Mouse (Mus musculus) heart, embryonic 13.5 days (tissue): ENCODE measurements at regions not wholly inside any gene's neighbourhood (a gene's known extent, or its start where the extent isn't known, plus 50 kb on each side); places are given as distances from the start of the nearest gene placed in this dataset.
"Not testable (repeated sequence)": the region's sequence is repeated elsewhere in the genome, so short reads cannot be mapped to it uniquely, and the experiment has no call there.

ENCODE experiments used
- ATAC-seq: fragments of 200-750 bp; cut with Nextera tagmentation; 2 replicates; pipeline ENCODE4 v1.8.0; 2017; ENCODE audit warnings: moderate TSS enrichment; ENCODE audit not compliant: insufficient number of reproducible peaks, low FRiP score, low TSS enrichment; ENCODE audit errors: extremely low read depth
- H3K27ac ChIP-seq: fragments of 300-500 bp; sonication (generic); replicated peaks from 2 replicates; pipeline ENCODE4 v1.5.1; 2015; ENCODE audit warnings: moderate library complexity, mild to moderate bottlenecking, inconsistent platforms
- H3K27me3 ChIP-seq: fragments of 300-500 bp; sonication (generic); replicated peaks from 2 replicates; pipeline ENCODE4 v1.6.1; 2015; ENCODE audit warnings: mild to moderate bottlenecking, inconsistent platforms
- H3K36me3 ChIP-seq: fragments of 300-500 bp; sonication (generic); 2 replicates; pipeline ENCODE4 v1.6.1; 2015; ENCODE audit warnings: mild to moderate bottlenecking, inconsistent platforms
- H3K4me1 ChIP-seq: fragments of 300-500 bp; sonication (generic); 2 replicates; pipeline ENCODE4 v1.6.1; 2015; ENCODE audit warnings: inconsistent platforms
- H3K4me2 ChIP-seq: fragments of 300-500 bp; sonication (generic); 2 replicates; pipeline ENCODE4 v1.6.1; 2015; ENCODE audit warnings: inconsistent platforms, mild to moderate bottlenecking, moderate library complexity
- H3K4me3 ChIP-seq: fragments of 300-500 bp; sonication (generic); 2 replicates; pipeline ENCODE4 v1.5.1; 2015; ENCODE audit warnings: moderate library complexity, mild to moderate bottlenecking, inconsistent platforms
- H3K9ac ChIP-seq: fragments of 300-500 bp; sonication (generic); 2 replicates; pipeline ENCODE4 v1.6.1; 2015; ENCODE audit warnings: inconsistent platforms, mild to moderate bottlenecking, moderate library complexity
- H3K9me3 ChIP-seq: fragments of 300-500 bp; sonication (generic); 2 replicates; pipeline ENCODE4 v1.6.1; 2016; ENCODE audit warnings: inconsistent platforms
- WGBS: fragments of 180-500 bp; shearing (Covaris S2); methylation state at CpG from one replicate; pipeline ENCODE4 v1.1.7; 2015; ENCODE audit warnings: mixed read lengths; 5-methylcytosine and 5-hydroxymethylcytosine counted together

DNA sequence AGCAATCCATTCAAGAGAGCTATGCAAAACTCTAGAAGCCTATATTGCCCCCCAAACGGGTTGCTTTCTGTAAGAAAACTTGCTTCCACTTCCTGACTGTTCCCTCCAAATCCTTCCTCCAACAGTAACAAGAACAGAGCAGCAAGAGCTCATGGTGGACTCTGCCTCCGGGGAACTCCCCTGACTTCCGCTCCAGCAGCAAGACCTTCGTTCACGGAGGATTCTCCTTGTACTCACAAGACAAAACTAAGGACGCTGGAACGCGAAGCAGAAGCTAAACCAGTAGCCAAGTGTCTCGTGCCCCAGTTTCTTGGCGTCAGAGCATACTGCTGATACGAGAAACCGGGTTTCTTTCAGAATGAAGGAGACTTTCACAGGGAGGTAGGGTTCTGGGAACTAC, 50.7 kb downstream of the H2al2a start:
- H3K9ac ChIP-seq: no peak overlapping the region
- no peaks in the 10 kb centered on the region for H3K9me3 ChIP-seq
- no peak for ATAC-seq
- H3K27ac ChIP-seq: no peak overlapping the region
- no peak overlapping the region for H3K4me3 ChIP-seq
- peaks cover 5% of the 10 kb centered on the region for H3K4me1 ChIP-seq
- WGBS: 67% methylated on average over 12 of the region's 12 CpGs
- no peak overlapping the region for H3K4me2 ChIP-seq
- H3K36me3 ChIP-seq: no peaks in the 10 kb centered on the region
- no peaks in the 10 kb centered on the region for H3K27me3 ChIP-seq

DNA sequence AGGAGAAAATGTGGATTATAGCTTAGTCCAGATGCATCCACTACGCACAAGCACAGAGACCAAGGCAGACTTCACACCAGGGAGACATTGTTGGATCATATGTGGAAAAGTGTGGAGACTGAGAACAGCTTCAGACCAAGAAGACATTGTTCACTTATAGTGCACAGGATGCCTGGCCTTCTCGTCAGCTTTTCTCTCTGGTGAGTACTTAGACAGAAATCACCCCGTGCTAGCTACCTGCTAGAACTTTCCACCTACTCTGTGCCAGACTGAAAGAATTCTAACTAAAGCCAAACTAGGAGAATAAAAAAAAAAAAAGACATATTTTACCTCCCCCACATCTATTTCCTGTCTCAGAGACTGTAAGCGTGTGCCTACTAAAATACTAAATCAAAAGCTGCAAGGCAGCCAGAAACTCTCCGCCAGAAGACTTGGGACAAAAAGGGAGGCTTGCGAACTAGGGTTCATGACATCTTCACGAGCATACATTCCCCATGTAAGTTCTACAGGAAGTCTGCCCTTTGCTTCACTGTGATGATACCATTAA, 51.3 kb downstream of the H2al2a start:
- ATAC-seq: no peak
- Histone ChIP-seq H3K4me2 (no peak overlapping the region), H3K9ac (no peak overlapping the region), H3K27ac (no peak overlapping the region), H3K36me3 (no peaks in the 10 kb centered on the region), H3K27me3 (no peaks in the 10 kb centered on the region), H3K4me3 (no peak overlapping the region), H3K9me3 (no peaks in the 10 kb centered on the region), H3K4me1 (0 out of 2 replicates have a peak, but pooled peaks cover 2% of the 10 kb centered on the region)
- WGBS: 71% methylated on average over 7 of the region's 7 CpGs

DNA sequence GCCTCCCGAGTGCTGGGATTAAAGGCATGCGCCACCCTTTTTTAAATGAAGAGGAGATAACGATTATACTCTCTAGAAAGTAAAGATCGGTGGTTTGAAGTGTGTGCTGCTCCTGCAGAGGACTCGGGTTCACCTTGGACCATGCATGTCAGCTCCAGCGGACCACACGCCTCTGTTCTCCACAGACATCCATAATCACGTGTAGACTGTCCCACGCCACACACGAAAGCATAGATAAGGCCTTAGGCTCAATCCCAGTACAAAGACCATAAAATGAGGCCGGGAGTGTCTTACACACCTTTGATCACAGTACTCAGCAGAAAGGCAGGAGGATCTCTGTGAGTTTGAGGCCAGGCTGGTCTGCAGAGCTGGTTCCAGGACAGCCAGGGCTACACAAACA, 53.3 kb downstream of the H2al2a start:
- no peaks in the 10 kb centered on the region for H3K36me3 ChIP-seq
- no peak overlapping the region for H3K9ac ChIP-seq
- no peak overlapping the region for H3K4me3 ChIP-seq
- H3K27ac ChIP-seq: no peak overlapping the region
- H3K27me3 ChIP-seq: no peaks in the 10 kb centered on the region
- no peak for ATAC-seq
- H3K9me3 ChIP-seq: no peaks in the 10 kb centered on the region
- no peak overlapping the region for H3K4me2 ChIP-seq
- 78% methylated on average over 11 of the region's 11 CpGs for WGBS
- H3K4me1 ChIP-seq: peaks cover 9% of the 10 kb centered on the region

DNA sequence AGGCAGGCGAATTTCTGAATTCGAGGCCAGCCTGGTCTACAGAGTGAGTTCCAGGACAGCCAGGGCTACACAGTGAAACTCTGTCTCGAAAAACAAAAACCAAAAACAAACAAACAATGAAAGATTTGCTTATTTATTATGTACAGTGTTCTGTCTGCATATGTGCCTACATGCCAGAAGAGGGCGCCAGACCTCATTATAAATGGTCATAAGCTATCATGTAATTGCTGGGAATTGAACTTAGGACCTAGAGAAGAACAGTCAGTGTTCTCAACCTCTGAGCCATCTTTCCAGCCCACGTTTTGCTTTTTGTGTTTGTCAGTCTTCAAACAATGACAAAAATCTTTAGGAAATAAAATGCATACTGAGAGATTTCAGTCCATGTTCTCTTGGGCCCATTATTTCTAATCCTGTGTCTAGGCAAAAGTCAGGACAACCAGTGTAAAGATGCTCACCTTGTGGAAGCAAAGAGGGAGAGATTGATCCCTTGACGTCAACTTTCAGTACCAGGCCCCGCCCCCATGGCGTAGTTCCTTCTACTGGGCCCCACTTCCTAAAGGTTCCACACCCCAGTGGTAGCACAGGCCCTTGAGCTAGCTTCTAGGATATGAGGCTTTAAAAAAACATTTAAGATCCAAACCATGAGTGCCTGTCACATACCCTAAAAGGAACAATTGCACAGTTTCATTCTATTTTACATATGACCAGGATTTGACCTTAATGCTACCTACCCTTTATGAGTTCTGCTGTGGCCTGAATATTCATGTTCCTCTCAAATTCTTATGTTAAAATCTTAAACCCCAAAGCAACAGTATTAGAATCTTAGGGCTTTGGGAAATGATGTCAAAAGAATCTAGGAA, 54.0 kb downstream of the H2al2a start:
- ATAC-seq: no peak
- H3K36me3 ChIP-seq: no peaks in the 10 kb centered on the region
- H3K9ac ChIP-seq: no peak overlapping the region
- no peak overlapping the region for H3K27ac ChIP-seq
- peaks cover 7% of the 10 kb centered on the region for H3K4me1 ChIP-seq
- WGBS: 69% methylated on average over 8 of the region's 8 CpGs
- H3K4me2 ChIP-seq: no peak overlapping the region
- H3K9me3 ChIP-seq: no peaks in the 10 kb centered on the region
- no peak overlapping the region for H3K4me3 ChIP-seq
- no peaks in the 10 kb centered on the region for H3K27me3 ChIP-seq

DNA sequence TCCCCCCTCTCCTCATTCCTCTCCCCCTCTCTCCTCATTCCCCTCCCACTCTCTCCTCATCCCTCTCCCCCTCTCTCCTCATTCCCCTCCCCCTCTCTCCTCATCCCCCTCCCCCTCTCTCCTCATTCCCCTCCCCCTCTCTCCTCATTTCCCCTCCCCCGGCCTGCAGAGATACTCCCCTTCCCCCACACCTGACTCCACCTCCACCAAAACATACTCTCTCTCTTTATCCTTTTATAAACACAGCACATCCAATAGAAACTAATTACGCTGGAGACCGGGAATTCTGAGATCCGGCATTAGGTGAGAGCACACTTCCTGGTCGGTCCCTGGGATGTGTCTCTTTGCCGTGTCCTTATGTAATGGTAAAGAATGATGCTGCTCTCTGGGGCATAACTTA, 54.8 kb downstream of the H2al2a start:
- Histone ChIP-seq H3K27me3 (no peaks in the 10 kb centered on the region), H3K9ac (no peak overlapping the region)
- 86% methylated on average over 6 of the region's 6 CpGs for WGBS

DNA sequence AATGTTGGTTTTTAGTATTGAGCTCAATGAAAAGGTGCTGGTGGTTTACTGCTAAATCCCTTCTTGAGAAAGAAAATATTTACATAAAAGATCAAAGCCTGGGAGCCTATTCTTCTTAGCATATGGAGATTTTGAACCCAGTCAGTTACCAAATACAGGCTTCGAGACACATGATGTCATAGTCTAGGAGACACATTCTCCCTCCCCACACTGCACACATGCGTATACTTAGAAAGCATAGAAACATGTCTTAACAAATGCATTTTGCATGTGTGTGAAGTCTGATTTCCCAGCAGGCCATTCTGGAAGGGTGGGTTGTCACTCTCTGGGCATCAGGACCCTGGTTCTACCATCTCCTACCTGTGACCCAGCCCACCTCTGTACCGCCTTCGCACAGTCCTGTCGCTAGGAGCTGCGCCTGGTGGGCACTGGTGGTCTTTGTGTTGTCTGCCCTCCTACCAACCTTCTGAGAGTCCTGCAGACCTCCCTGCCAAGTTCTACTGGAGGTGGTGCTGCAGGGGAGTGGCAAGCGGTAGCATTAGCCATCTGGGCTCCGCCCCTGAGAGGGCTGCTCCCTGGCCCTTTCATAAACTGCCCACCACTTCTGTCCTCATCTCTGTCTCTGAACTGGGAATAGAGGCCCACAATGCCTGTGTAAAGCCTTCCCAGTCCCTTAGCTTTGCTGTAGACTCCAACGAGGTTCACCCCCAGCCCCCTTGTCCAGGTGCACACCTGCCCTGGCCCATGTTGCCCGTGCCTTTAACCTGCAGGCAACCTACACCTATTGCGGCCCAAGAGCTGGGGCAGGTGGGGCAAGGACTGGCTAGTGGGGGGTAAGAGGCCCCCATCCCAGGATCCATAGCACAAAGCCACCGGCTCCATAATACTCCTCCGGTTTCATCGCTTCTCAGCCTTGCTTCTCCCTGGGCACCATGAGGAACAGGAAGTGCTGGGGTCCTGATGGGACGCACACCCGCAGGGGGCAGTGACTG, 56.6 kb downstream of the H2al2a start:
- H3K36me3 ChIP-seq, H3K4me2 ChIP-seq, H3K9me3 ChIP-seq, H3K27ac ChIP-seq, H3K4me1 ChIP-seq, ATAC-seq, H3K4me3 ChIP-seq, H3K9ac ChIP-seq, H3K27me3 ChIP-seq: not testable (repeated sequence)
- 57% methylated on average over 16 of the region's 16 CpGs for WGBS

More for the DNA sequence above, 54.8 kb downstream of the H2al2a start:
- Histone ChIP-seq H3K4me1 (peaks cover 7% of the 10 kb centered on the region), H3K27ac (no peak overlapping the region), H3K9me3 (no peaks in the 10 kb centered on the region), H3K36me3 (no peaks in the 10 kb centered on the region), H3K4me2 (no peak overlapping the region), H3K4me3 (no peak overlapping the region)
- no peak for ATAC-seq

DNA sequence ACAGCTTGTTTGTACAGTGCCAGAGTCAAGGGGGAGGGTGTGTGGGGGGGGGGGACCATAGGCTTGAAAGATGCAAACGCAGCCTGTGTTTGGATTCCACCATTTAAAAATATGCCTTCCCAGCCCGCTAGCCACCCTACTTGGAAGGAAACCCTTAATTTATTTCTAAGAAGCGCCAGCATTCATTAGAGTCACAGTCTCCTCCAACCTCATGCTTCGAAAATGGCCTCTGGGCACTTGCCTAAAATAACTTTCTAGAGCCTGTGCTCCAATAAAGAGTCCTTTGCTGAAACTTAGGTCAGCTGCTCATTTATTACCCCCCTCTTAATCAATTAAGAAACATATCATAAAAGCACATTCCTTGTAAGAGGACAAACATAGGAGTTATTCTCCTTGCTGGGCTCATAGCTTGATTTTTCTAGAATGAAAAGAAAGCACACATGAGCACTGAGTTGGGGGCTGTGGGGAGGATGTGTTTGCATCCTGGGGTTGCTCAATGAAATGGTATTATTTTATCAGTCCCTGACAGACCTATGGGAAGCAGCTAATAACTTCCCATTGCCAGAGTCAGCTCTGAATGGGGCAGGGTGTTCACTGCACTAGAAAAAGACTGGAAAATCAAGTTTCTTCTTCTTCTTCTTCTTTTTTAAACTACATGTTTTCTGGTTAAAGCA, 57.4 kb downstream of the H2al2a start:
- 75% methylated on average over 4 of the region's 4 CpGs for WGBS
- H3K27me3 ChIP-seq: no peaks in the 10 kb centered on the region
- no peak for ATAC-seq
- no peak overlapping the region for H3K27ac ChIP-seq
- H3K4me3 ChIP-seq: no peak overlapping the region
- H3K9ac ChIP-seq: no peak overlapping the region
- no peaks in the 10 kb centered on the region; the same call in 1 of the 2 replicates for H3K9me3 ChIP-seq
- H3K4me1 ChIP-seq: peaks cover 7% of the 10 kb centered on the region
- no peak overlapping the region for H3K4me2 ChIP-seq
- no peaks in the 10 kb centered on the region for H3K36me3 ChIP-seq

DNA sequence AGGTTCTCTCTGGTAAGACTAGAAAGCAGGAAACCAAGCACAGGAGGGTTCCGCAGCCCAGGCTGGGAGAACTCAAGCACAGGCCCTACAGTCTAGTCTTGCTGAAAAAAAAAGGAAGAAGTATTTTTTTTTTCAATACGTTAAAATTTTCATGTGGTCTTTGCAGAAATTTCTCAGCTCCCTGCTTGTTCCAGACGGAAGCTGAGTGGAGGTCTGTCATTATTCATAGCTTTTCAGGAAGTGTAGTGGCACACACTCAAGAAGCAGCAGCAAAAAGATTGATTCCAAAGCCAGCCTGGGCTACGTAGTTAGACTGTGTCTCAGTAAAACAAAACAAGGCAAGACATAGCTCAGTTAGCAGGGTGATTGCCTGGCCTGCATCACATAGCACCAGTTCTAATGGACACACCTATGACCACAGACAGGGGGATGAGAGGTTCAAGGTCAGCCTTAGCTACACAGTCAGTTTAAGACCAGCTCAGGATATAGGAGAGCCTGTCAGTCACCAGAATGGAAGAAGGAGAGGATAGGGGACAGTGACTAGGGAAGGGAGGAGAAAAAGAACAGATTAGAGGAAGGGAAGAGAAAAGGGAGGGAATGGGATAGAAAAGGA, 60.1 kb downstream of the H2al2a start:
- H3K9ac ChIP-seq: no peak overlapping the region
- no peaks in the 10 kb centered on the region for H3K27me3 ChIP-seq
- H3K4me2 ChIP-seq: no peak overlapping the region
- H3K36me3 ChIP-seq: no peaks in the 10 kb centered on the region
- H3K4me3 ChIP-seq: no peak overlapping the region
- 76% methylated on average over 4 of the region's 4 CpGs for WGBS
- no peaks in the 10 kb centered on the region; the same call in 1 of the 2 replicates for H3K9me3 ChIP-seq
- no peak overlapping the region for H3K27ac ChIP-seq
- peaks cover 28% of the 10 kb centered on the region for H3K4me1 ChIP-seq
- ATAC-seq: no peak

DNA sequence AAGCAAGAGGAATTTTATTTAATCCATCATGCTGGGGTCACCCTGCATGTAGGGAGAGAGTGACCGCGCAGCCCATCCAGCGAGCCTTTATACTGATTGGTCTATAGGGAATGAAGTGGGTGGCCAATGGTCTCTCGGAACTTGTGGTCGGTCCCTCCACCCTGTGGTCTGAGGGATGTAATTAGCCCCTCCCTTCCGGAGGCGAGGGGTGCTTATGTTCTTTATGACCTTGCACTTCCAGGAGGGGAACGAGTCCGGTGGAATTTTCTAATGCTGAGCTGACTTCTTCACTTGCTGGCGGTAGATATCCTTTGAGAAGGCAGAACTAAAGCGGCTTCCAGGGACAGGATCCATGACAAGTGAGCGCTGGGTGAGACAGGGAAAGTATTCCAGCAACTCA, 60.8 kb downstream of the H2al2a start:
- Histone ChIP-seq H3K9ac (no peak overlapping the region), H3K27ac (no peak overlapping the region), H3K4me1 (peaks cover 35% of the 10 kb centered on the region), H3K36me3 (no peaks in the 10 kb centered on the region), H3K4me2 (no peak overlapping the region), H3K9me3 (no peaks in the 10 kb centered on the region; the same call in 1 of the 2 replicates), H3K4me3 (no peak overlapping the region), H3K27me3 (no peaks in the 10 kb centered on the region)
- no peak for ATAC-seq
- WGBS: 74% methylated on average over 12 of the region's 12 CpGs

DNA sequence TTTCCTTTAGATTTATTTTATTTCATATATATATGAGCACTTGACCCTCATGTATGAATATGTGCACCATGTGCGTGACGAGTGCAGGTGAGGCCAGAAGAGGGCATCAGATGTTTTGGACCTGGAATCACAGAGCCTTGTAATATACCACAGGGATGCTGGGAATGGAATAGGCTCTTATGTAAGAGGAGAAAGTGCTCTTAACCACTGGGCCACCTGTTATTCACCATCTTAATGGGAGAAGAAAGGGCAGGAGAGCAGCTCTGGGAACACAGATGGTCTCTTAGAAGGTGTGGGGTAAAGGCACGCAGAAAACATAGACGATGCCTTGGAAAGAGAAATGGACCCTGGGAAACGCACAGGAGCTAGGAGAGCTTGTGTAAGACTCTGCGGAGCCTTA, 61.3 kb downstream of the H2al2a start:
- Histone ChIP-seq H3K9me3 (no peaks in the 10 kb centered on the region; the same call in 1 of the 2 replicates), H3K27me3 (no peaks in the 10 kb centered on the region), H3K27ac (no peak overlapping the region), H3K4me3 (no peak overlapping the region), H3K9ac (no peak overlapping the region), H3K4me1 (peaks cover 38% of the 10 kb centered on the region), H3K4me2 (no peak overlapping the region), H3K36me3 (no peaks in the 10 kb centered on the region)
- ATAC-seq: no peak
- WGBS: 86% methylated on average over 6 of the region's 6 CpGs
